Mouse (Mus musculus): ENCODE measurements at regions not wholly inside any gene's neighbourhood (a gene's known extent, or its start where the extent isn't known, plus 50 kb on each side); places are given as distances from the start of the nearest gene placed in this dataset.

DNA sequence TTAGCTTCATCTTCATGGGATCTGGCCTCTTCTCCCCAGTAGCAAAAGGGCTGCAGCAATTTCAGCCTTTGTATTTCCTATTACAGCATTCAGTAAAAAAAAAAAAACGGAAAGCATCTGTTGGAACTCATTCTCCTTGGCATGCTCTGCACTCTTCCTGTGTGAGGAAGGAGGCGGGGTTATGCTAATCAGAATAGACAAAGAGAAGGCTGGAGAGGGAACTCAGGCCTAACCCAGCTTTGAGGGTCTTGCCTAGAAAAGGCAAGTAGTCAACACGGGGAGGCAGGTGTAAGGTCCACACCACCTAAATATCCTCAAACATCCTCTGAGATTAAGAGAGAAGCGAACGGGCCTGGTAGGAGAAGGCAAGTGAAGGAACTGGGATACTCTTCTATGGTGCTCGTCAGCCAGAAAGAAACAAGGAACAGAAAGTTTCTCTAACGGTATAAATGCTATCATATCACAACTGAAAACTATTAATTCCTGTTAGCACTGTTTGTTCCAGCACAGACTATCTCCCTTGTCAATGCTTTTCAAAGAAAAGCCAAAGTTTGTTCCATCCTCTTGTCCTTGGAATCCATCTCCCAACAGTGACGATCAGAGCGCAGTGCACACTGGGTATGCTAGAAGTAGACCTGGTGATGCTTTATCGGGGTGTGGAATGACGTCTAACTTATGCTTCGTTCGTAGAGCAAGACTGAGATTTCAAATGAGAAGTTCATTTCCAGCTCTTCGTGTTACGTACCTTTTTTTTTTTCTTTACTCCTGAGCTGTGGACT lies 98.9 kb downstream of the Kctd12 start:
- no peak for DNase-seq (ENCODE audit: extremely low read depth, low read depth, low spot score)

DNA sequence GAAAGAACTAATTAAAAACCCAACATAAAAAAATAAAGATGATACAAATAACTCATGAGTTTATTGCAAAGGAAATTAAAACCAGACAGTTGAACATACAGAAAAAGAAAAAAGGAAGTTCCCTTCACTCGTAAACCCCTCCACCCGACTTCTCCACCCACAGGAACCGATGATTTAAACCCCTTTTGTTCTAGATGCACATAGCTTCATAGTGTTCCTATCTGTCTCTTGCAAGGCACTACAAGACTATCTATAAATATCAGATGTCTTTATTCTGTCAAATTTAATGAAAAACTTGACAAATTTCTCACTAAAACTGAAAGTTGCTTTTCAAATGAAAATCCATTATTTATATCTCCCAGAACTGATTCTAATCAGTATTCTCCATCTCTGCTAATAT lies 100.2 kb downstream of the Kctd12 start:
- DNase-seq (ENCODE audit: extremely low read depth, low read depth, low spot score), result no peak

DNA sequence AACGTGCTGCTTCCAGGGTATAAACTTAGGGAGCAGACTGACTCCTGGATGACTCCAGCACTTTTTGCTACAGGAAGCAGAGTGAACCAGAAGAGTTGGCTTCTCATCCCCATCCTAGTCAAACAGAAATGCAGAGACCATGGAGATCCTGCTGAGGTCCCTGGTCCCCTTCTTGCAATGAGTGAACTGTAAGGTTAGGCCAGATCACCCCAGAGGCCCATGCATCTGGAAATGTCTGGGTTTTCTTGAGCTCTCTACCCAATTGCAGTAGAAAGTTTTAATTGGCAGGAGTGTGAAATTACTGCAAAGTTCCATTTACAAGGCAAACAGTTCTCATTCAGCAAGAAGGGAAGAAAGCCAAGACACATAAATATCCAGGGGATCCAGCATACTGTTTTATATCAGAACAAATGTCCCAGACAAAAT lies 101.8 kb downstream of the Kctd12 start:
- no peak for DNase-seq (ENCODE audit: extremely low read depth, low read depth, low spot score)

DNA sequence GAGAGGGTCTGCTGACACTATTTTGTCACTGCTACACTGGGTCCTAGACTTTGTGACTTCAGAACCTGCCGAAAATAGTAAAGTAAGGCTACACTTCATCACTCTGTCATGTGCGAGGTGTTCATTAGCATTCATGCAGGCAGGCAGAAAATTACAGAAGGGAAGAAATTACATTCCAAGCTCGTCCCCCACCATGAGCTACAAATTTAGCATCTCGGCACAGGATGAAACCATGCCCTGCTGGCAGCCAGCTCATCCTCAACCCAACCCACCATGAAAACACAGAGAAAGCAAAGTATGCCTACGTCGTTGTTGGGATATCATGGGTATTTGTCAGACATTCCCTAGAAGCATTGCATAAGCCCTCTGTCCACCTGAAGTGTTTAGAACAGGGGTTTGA lies 103.9 kb downstream of the Kctd12 start:
- no peak for DNase-seq (ENCODE audit: extremely low read depth, low read depth, low spot score)

DNA sequence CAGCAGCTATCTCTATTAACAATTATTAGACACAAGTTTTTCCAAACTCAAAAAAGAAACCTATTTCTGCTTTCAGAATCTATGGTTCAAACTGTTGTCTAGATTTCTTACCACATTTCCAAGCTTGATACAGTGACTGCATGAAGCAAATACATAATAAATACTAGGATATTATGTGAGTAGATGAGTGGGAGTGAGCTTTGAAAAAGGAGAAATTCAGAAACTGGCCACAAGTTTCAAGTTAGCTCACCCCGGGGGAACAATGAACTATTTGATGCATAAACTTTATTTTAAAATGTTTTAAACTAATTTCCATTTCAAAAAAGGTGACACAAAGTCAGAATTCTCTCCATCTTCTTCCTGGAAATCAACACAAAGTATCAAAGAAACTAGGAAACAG lies 114.3 kb downstream of the Kctd12 start:
- DNase-seq (ENCODE audit: extremely low read depth, low read depth, low spot score), result no peak

DNA sequence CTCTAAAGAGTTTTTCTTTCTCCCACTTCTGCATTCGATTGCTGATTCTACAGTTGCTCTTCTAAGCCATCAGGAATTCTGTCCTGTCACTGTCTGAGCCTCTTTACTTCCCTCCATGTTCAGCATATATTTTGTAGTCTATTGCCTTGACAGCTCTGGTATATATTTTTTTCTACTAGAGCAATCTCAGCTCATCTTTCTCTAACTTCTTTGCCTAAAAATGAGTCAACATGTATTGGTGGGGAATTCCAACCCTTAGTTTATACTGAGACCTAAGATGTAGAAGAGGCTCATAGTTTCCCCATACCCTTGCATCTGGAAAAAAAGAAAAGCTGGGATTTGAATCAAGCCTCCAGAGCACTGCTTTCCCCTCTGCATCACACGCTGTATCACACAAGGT lies 114.7 kb downstream of the Kctd12 start:
- no peak for DNase-seq (ENCODE audit: extremely low read depth, low read depth, low spot score)

DNA sequence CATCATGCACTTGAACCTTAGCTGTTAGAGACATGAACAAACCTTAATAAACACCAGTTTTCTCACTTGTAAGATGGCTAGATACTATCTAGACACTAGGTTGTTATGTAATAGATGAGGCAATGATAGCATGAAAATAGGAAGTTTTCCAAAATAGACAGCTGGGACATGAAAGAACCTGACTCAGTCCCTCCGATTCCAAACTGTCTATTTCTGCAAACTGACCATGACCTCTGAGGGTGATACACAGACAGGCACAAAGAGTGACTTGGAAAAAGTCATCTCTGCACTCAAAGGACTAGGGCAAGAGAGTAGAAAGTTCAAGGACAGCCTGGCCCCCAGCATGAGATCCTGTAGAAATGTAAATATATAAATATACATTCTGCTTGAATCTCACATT lies 115.9 kb downstream of the Kctd12 start:
- no peak for DNase-seq (ENCODE audit: extremely low read depth, low read depth, low spot score)

DNA sequence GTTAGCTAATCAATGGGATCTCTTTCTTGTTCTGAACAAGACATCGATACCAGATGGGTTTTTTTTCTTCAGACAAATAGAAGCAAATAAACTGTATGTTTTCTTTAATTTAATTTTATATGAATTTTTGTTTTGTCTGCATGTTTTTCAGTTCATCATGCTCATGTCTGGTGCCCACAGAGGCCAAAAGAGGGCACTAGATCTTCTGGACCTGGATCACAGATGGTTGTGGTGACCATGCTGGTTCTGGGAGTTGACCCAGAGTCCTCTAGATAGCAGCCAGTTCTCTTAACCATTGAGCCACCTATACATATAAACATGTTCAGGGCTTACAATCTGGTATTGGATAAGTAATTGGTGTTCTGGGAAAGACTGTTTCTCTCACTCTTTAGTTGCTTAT lies 120.7 kb downstream of the Kctd12 start:
- no peak for DNase-seq (ENCODE audit: extremely low read depth, low read depth, low spot score)

DNA sequence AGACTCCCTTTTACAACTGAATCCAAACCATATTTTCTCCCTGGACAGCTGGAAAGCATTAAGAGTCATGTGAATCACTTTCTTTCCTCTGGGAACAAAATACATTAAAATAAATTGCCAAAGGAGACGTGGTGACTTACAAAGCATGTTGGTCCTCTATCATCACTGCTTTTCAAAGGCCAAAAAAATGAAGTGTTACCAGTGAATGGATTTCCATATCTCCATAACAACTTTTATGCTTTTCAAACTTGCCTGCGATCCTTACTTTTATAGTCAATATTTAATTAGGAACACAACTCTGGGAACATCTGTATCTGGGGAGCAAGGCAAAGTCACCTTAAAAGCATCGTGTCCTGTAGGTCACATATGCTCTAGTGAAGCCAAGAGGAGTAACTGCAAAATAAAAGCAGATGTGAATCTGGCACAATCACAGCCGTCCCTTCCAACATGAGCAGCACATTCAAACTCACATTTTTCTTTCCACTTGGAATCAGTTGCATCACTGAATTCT lies 123.0 kb downstream of the Kctd12 start:
- DNase-seq (ENCODE audit: extremely low read depth, low read depth, low spot score), result no peak

DNA sequence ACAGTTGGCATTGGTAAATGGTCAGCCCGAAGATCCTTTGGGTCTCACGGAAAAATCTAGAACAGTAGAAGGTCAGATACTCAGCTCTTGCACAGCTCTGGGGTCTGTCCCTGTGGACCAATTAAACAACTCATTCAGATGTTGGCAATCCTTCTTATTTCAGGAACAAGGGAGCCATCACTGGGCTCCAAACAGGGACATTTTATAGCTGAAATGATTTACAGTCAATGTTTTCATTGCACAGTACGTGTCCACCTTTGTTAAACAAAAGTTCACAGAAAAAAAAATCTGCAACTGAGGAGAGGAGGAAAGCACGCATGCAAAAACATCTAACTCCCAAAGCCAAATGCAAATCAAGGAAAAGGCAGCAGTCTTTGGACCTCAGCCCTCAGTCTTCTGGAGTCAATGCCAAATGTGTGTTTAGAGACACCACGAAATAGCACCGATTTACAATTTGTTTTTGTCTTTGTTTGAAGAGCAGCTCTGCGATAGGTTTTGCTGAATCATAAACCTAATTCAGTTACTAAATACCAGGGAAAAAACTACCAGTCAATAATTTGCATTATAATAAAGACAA lies 127.1 kb downstream of the Kctd12 start:
- no peak for DNase-seq (ENCODE audit: extremely low read depth, low read depth, low spot score)

DNA sequence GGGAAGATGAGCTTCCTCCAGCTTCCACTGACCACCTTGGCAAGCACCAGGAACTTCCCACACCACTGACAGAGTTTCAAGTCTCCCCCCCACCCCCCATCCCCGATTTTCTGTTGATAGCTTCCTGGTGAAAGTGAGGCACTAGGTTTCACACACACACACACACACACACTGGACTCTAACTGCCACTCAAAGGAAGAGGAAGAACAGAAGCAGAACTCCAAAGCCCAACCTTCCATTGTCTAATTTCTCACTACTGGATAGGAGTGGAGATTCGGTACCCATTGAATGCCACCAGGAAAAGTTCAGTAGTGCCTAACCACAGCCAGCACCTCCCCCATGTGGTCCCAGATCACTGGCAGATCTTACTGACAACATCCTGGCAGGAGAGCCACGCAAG lies 138.7 kb downstream of the Kctd12 start:
- no peak for DNase-seq (ENCODE audit: extremely low read depth, low read depth, low spot score)

DNA sequence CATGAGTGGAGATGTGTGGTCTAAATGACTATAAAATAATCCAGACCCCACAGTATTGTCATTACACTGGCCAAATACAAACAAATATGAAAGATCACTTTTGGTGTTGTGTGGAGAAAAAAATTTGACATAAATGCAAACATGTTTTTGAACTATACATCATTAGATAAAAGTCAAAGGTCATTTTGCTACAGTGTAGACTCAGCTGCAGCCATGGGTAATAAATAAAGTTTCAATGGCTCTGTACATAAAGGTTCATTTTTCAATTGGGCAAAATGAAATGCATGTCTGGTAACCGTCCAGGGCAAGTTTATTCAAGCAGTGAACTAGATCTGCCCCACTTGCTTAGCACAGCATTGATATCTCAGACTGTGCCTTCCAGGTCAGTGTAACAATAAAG lies 144.8 kb downstream of the Kctd12 start:
- no peak for DNase-seq (ENCODE audit: extremely low read depth, low read depth, low spot score)

DNA sequence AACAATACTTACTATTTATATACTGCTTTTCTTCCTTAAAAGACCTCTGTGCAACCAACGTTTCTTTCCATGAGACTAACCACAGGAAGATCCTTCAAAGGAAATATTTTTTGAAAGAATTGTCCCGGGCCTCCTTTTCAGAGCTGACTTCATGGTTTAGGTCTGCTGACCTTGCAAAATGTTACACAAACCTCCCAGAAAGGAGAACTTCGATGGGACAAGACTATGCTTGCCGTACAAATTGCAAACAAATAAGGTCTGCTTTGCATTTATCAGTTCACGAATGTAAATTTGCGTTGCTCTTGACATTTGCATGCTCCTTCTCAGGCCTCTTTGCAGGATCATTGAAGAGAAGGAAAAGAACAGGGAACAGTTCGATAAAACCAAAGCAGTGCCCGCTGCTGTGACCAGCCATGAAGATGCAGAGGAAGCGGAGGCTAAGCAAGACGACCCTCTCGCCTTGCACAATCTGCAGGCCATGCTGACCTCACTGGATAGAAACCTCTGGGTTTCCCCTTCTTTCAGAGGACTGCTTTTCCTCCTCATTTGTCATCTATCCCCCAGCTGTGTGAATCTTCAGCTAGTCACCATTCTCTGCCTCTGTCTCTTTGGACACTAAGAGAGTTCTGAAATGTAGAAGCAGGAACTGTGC lies 147.2 kb downstream of the Kctd12 start:
- no peak for DNase-seq (ENCODE audit: extremely low read depth, low read depth, low spot score)

DNA sequence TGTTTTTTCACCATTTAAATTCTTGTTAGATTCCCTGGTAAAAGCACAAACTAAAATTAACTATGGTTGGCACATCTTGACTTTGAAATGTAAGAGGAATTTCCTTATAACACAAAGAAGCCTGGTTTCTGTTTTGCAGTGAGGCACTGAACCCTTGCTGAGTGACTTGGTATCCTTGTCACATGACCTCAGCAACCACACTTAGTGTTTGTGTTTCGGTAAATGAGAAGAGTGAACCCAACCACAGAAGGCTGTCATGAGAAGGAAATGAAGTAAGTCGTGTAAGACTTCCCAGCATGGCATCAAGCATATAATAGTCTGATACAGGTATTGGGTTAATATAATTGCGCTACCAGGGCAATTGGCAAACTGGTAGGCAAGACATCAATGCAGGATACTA lies 154.0 kb downstream of the Kctd12 start:
- DNase-seq (ENCODE audit: extremely low read depth, low read depth, low spot score), result no peak

DNA sequence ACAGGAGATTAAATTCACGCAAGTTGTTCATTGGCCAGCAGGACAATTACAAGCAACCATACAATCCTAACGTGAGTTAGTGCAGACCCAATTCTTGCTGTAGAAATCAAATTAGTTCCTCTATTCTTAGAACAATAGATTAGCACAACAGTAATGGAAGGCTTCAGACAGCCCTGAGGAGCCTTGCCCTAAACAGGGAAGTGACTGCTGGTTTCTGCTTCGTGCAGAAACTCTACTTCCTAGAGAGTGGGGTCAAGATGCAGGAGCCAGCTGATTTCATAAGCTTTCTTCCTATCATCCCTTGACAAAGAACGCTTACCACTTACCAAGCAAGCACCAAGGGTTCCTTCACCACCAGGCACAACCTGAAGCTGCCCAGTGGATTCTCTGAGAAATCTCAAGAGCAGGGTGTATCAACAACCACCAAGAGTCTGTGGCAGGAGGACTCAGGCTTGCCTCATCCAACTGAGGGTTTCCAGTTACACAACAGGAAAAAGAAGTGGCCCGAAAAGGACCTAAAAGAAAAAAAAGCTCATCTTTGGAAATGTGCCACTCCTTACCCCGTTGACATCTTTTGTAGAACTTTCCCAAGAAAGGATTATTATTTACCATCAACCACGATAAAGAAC lies 154.6 kb downstream of the Kctd12 start:
- DNase-seq (ENCODE audit: extremely low read depth, low read depth, low spot score), result no peak

DNA sequence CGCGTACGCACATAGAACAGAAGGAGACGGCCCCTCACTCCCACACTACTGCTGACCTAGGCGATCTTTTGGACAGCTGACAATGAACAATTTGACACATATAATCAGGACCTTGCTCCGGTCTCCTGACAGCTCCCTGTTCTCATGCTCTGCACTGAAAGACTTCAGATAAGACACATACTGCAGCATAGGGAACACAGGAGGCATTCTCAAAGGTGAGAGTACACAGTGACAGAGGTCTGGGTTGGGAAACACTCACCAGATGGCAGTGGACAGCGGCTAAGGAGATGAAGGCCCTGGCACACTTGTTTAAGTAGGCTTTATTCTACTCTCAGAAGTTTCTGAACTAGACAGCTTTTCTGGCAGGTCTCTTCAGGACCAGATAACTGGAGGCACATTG lies 156.9 kb downstream of the Kctd12 start:
- no peak for DNase-seq (ENCODE audit: extremely low read depth, low read depth, low spot score)

DNA sequence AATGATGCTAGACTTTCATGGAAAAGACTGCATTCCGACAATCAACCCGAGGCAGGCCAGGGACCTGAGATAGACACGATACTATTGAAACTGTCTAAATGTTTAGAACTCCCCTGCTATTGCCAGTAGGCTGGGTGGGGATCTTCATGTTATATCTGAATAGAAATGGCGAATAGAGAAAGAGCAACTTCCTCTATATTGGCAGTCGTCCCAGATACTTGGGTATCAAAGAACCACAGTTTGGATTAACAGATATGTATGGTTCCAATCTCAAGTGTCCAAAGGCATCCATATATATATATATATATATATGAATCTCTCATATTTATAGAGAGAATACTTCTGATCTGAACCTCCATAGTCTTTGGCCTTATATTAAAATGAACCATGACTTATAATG lies 161.8 kb downstream of the Kctd12 start:
- no peak for DNase-seq (ENCODE audit: extremely low read depth, low read depth, low spot score)

DNA sequence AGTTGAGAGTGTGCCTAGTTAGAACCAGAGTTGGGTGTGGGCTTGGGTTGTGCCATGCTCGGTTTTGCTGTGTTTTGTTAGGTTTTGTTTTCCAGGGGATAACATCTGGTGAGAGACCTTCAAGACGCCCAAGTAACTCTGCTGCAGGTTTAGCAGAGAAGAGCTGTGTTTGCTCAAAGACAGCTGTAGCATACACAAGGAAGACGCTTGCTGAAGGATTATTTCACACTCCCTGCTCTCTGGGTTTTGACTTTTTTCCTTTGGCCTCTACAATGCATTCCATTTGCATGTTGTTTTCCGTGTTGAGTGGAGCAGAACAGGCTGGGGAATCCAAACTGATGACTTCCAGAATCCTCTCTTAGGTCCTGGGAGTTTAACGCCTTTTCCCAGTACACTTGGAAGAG lies 170.8 kb downstream of the Kctd12 start:
- DNase-seq (ENCODE audit: extremely low read depth, low read depth, low spot score), result no peak

DNA sequence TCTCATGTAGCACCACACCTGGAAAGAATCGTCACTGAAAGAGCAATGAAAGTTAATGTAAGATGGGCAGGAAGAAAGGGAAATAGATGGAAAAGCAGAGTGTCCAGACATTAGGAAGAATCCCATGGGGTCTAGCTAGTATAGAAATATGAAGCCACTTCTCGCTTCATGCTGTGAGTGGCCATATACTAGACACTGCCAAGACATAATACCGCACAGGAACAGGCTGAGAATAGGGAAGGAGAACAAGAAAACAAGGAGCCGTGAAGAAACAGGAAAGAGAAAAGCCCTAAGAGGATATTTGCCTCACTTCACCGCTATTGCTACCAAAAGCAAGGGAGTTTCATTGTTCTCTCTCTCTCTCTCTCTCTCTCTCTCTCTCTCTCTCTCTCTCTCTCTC lies 171.4 kb downstream of the Kctd12 start:
- no peak for DNase-seq (ENCODE audit: extremely low read depth, low read depth, low spot score)

DNA sequence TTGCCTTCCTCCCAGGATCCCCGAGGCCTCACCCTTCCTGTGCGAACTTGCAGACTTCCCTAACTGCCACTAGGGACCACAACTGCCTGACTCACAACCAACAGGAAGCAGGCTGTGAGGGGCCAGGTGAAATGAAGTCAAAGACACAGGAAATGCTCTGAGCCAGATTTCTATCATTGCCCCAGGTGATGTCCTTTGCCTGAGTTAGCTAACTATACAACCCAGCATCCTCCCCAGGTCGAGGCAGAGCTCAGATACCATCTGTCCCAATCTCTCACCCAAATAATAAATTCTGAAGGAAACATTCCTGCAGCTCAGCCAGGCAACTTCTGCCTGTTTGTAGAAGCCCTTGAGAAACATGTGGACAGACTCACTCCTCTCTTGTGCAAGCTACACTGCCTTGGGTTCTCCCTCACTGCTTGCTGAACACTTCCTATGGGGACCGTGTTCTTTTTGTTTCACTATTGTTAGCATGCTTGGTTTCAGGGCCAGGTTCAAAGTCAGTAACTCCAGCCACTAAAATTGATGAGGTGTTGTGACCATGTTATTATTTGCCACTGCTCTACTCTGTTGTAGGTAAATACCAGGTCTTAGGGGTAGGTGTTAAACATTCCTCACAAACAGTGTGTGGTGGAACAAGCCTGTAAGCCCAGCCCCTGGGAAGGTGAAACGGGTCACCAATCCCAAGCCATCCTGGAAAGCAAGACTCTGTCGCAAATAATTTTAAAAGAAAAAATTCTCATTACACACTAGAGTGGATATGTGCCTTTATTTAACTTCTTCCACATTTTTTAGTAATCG lies 172.1 kb downstream of the Kctd12 start:
- no peak for DNase-seq (ENCODE audit: extremely low read depth, low read depth, low spot score)

Data from fat pad, adult 2 months (tissue).